Mouse (Mus musculus): ENCODE data around the gene Derl2. TPM values are rescaled to one million over a fixed set of nuclear protein-coding genes. Genes with fewer than 3 reads are reported as not detected.

Derl2 gene
- total RNA-seq (2014; rRNA removed): 56.4 and 59.0 TPM in 2 replicates
- 49.4 and 58.5 TPM in 2 replicates for polyA plus RNA-seq (2012; rRNA removed)

- Histone ChIP-seq H3K27ac (replicated peaks; ENCODE audit: insufficient read depth, low read depth, low read length) (peak within 1 kb of the TSS; percentile 83), H3K4me1 (ENCODE audit: control insufficient read depth, insufficient read depth, low read length) (peaks cover 30% of the 10 kb centered on the region), H3K36me3 (ENCODE audit: control insufficient read depth, insufficient read depth, low read length) (peaks cover 5% of the 10 kb centered on the region), H3K27me3 (ENCODE audit: control insufficient read depth, insufficient read depth, low read length) (no peaks in the 10 kb centered on the region), H3K79me2 (ENCODE audit: control insufficient read depth, insufficient read depth, low read length) (peaks cover 19% of the 10 kb centered on the region; the same call in 1 of the 2 replicates), H3K4me3 (ENCODE audit: insufficient read depth, low read depth, low read length) (peak within 1 kb of the TSS; percentile 82), H3K9ac (ENCODE audit: low read depth, low read length) (peak within 1 kb of the TSS; percentile 84)
- TF ChIP-seq POLR2A (IDR thresholded peaks at IDR 0.05; ENCODE audit: extremely low read depth, insufficient read depth, low read length) (peak; percentile 79; the same call in 1 of the 2 replicates), CTCF (IDR thresholded peaks at IDR 0.05; ENCODE audit: low read depth, low read length) (no peak)
- peak; percentile 99 for DNase-seq (ENCODE audit: extremely low read depth, low read depth, low spot score)
- under 1% methylated on average over 71 of the region's 71 CpGs for WGBS
Measured at GRCm38 (mm10) chr11:71019201-71020068, at the start of gene Derl2, which contains the start of gene Mis12. Gene Derl2 (minus strand): TSS chr11:71019841. Gene Mis12 (plus strand): TSS chr11:71019611.

GRCm38 (mm10) chr11:71052554-71052953, 32.9 kb upstream of the Derl2 start:
- DNase-seq (ENCODE audit: extremely low read depth, low read depth, low spot score): peak; percentile 52

GRCm38 (mm10) chr11:71039526-71040298, 20.1 kb upstream of the Derl2 start:
- no peak for DNase-seq (ENCODE audit: extremely low read depth, low read depth, low spot score)
- Histone ChIP-seq H3K36me3 (ENCODE audit: control insufficient read depth, insufficient read depth, low read length) (no peaks in the 10 kb centered on the region), H3K4me3 (ENCODE audit: insufficient read depth, low read depth, low read length) (no peak overlapping the region), H3K79me2 (ENCODE audit: control insufficient read depth, insufficient read depth, low read length) (no peaks in the 10 kb centered on the region), H3K27me3 (ENCODE audit: control insufficient read depth, insufficient read depth, low read length) (no peaks in the 10 kb centered on the region), H3K9ac (ENCODE audit: low read depth, low read length) (no peak overlapping the region), H3K27ac (replicated peaks; ENCODE audit: insufficient read depth, low read depth, low read length) (no peak overlapping the region), H3K4me1 (ENCODE audit: control insufficient read depth, insufficient read depth, low read length) (no peaks in the 10 kb centered on the region)
- WGBS: 98% methylated on average over 5 of the region's 5 CpGs
- TF ChIP-seq CTCF (IDR thresholded peaks at IDR 0.05; ENCODE audit: low read depth, low read length) (no peak), POLR2A (IDR thresholded peaks at IDR 0.05; ENCODE audit: extremely low read depth, insufficient read depth, low read length) (no peak)

More at GRCm38 (mm10) chr11:71052554-71052953, 32.9 kb upstream of the Derl2 start:
- TF ChIP-seq POLR2A (IDR thresholded peaks at IDR 0.05; ENCODE audit: extremely low read depth, insufficient read depth, low read length) (no peak), CTCF (IDR thresholded peaks at IDR 0.05; ENCODE audit: low read depth, low read length) (0 out of 2 replicates have a peak, but pooled peaks have one; percentile 10)
- WGBS: 6% methylated on average over 1 of the region's 1 CpGs
- no peaks in the 10 kb centered on the region for H3K4me1 ChIP-seq (ENCODE audit: control insufficient read depth, insufficient read depth, low read length)
- no peaks in the 10 kb centered on the region for H3K79me2 ChIP-seq (ENCODE audit: control insufficient read depth, insufficient read depth, low read length)
- H3K4me3 ChIP-seq (ENCODE audit: insufficient read depth, low read depth, low read length): no peak overlapping the region
- H3K27ac ChIP-seq (replicated peaks; ENCODE audit: insufficient read depth, low read depth, low read length): no peak overlapping the region
- H3K9ac ChIP-seq (ENCODE audit: low read depth, low read length): no peak overlapping the region
- H3K36me3 ChIP-seq (ENCODE audit: control insufficient read depth, insufficient read depth, low read length): no peaks in the 10 kb centered on the region
- no peaks in the 10 kb centered on the region for H3K27me3 ChIP-seq (ENCODE audit: control insufficient read depth, insufficient read depth, low read length)

GRCm38 (mm10) chr11:71033163-71033761, 13.6 kb upstream of the Derl2 start, which contains the start of gene 6330403K07Rik:
Gene 6330403K07Rik (minus strand): TSS chr11:71033513.
- 4% methylated on average over 31 of the region's 31 CpGs for WGBS
- no peak for TF ChIP-seq CTCF (IDR thresholded peaks at IDR 0.05; ENCODE audit: low read depth, low read length)
- no peak for TF ChIP-seq POLR2A (IDR thresholded peaks at IDR 0.05; ENCODE audit: extremely low read depth, insufficient read depth, low read length)
- H3K4me3 ChIP-seq (ENCODE audit: insufficient read depth, low read depth, low read length): no peak within 1 kb of the TSS
- H3K36me3 ChIP-seq (ENCODE audit: control insufficient read depth, insufficient read depth, low read length): no peaks in the 10 kb centered on the region
- H3K27ac ChIP-seq (replicated peaks; ENCODE audit: insufficient read depth, low read depth, low read length): no peak within 1 kb of the TSS
- H3K9ac ChIP-seq (ENCODE audit: low read depth, low read length): no peak within 1 kb of the TSS
- no peaks in the 10 kb centered on the region for H3K27me3 ChIP-seq (ENCODE audit: control insufficient read depth, insufficient read depth, low read length)
- no peak for DNase-seq (ENCODE audit: extremely low read depth, low read depth, low spot score)
- H3K79me2 ChIP-seq (ENCODE audit: control insufficient read depth, insufficient read depth, low read length): no peaks in the 10 kb centered on the region
- H3K4me1 ChIP-seq (ENCODE audit: control insufficient read depth, insufficient read depth, low read length): peaks cover under 1% of the 10 kb centered on the region

GRCm38 (mm10) chr11:71032491-71033162, 13.0 kb upstream of the Derl2 start:
- 20% methylated on average over 26 of the region's 26 CpGs for WGBS
- Histone ChIP-seq H3K27me3 (ENCODE audit: control insufficient read depth, insufficient read depth, low read length) (no peaks in the 10 kb centered on the region), H3K9ac (ENCODE audit: low read depth, low read length) (no peak overlapping the region), H3K79me2 (ENCODE audit: control insufficient read depth, insufficient read depth, low read length) (no peaks in the 10 kb centered on the region), H3K36me3 (ENCODE audit: control insufficient read depth, insufficient read depth, low read length) (peaks cover 1% of the 10 kb centered on the region; the same call in 1 of the 2 replicates), H3K4me3 (ENCODE audit: insufficient read depth, low read depth, low read length) (no peak overlapping the region), H3K4me1 (ENCODE audit: control insufficient read depth, insufficient read depth, low read length) (peaks cover 6% of the 10 kb centered on the region), H3K27ac (replicated peaks; ENCODE audit: insufficient read depth, low read depth, low read length) (no peak overlapping the region)
- DNase-seq (ENCODE audit: extremely low read depth, low read depth, low spot score): no peak
- TF ChIP-seq POLR2A (IDR thresholded peaks at IDR 0.05; ENCODE audit: extremely low read depth, insufficient read depth, low read length): no peak
- TF ChIP-seq CTCF (IDR thresholded peaks at IDR 0.05; ENCODE audit: low read depth, low read length): no peak

All from liver, adult 2 months (tissue).